Mouse (Mus musculus) colon, adult 2 months (tissue): ENCODE data around the gene Naalad2. TPM values are rescaled to one million over a fixed set of nuclear protein-coding genes. Genes with fewer than 3 reads are reported as not detected.

Source experiments
- polyA plus RNA-seq: library from polyadenylated mRNA; depleted of rRNA; stranded (reverse); fragments of >200 nt; gene quantifications from 2 replicates; pipeline ENCODE4 v1.2.3, GENCODE M21; 2012; rRNA removed

Naalad2 gene
- polyA plus RNA-seq: 0.10 and 0.15 TPM in 2 replicates

DNA sequence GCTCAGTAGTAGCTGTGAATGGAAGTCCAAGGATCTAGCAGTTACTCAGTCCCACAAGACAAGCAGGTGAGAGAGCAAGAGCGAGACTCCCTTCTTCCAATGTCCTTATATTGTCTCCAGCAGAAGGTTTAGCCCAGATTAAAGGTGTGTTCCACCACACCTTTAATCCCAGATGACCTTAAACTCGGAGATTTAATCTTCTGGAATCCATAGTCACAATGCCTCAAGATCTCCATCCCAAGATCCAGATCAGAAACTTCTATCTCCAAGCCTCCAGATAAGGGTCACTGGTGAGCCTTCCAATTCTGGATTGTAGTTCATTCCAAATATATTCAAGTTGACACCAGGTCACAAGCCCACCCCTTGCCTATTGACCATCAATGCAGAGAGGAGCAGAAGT, at the start of gene Naalad2:
Gene Naalad2 (minus strand): TSS at position 101 of the 400 bp plus-strand sequence.

DNA sequence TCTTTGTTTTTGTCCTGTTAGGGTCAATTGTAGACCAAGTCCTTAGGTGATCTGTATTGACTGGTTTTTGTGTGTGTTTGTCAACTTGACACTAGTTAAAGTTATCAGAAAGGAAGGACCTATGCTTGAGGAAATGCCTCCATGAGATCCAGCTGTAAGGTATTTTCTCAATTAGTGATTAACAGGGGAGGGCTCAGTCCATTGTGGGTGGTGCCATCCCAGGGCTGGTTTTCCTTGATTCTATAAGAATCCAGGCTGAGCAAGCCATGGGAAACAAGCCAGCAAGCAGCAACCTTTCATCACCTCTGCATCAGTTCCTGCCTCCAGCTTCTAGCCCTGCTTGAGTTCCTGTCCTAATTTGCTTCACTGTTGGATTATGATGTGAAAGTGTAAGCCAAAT, 27.6 kb upstream of the Naalad2 start, which contains the start of gene Mbd3l2:
Gene Mbd3l2 (plus strand): TSS at position 301 of the 400 bp plus-strand sequence.

DNA sequence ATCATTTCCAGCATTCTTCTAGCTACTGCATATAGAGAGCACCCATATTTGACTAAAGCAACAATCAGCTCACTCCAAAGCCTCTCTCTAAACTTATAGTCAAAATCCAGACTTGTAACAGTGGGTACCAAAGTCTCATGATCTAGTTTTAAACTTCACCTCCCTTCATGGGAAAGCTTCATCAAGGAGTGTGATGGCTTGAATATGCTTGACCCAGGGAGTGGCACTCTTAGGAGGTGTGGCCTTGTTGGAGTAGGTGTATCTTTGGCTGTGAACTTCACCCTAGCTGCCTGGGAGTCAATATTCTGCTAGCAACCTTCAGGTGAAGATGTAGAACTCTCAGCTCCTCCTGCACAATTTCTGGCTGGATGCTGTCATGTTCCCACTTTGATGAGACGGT, 1.3 kb upstream of the Naalad2 start, which contains the start of gene Ubtfl1:
Gene Ubtfl1 (plus strand): TSS at position 301 of the 400 bp plus-strand sequence.

DNA sequence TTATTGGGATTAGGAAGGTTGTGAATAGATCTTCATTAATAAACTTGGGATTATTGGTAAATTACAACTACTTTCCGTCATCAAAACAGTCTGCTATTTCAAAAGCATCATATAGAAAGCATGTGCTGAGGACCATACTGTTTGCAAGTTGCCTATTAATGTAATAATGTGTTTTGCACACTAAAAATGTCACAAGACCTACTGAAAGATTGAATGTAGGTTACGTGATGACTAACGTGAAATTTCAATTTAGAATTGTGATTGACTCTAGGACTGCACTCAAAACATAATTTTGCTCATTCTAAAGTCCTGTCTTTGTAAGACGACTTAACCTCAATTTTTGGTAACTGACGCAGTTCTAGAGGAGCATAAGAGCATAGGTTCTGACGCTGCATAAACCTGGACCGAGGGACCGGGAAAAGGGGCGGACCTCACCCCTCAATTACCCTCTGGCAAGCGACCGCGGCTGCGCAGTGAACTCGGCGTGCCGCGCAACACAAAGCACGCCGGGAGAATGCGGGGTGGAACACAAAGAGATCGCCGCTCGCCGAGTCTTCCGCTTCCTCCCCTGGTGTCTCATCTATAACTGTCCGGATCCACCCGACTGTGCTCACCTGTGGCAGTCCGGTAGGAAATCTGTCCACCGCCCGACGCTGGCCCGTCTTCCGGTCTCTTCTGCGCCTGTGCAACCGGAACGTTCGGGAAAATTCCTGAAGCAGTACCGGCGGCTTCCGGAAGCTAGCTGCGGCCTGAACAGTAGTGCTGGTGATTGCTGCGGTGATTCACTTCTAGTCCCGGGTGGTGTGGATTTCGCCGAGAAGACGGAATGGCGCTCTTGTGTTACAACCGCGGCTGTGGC, 111.0 kb downstream of the Naalad2 start, which contains the start of gene Chordc1:
Gene Chordc1 (plus strand): TSS at position 555 of the 859 bp plus-strand sequence.

Other genes starting within 250 kb of the Naalad2 start
- 19.0 and 20.0 TPM in 2 replicates for gene Chordc1, start 110.9 kb downstream of the Naalad2 start, polyA plus RNA-seq
- gene Ubtfl1, start 1.4 kb upstream of the Naalad2 start, polyA plus RNA-seq: not detected in 2 replicates
- not detected in 2 replicates for gene Mbd3l2, start 27.7 kb upstream of the Naalad2 start, polyA plus RNA-seq
- gene Zfp558, start 75.3 kb upstream of the Naalad2 start, polyA plus RNA-seq: 0.21 and 0.26 TPM in 2 replicates
- not detected in 2 replicates for gene Mbd3l1, start 75.4 kb upstream of the Naalad2 start, polyA plus RNA-seq